Mouse (Mus musculus) left cerebral cortex, postnatal 4 days (tissue): ENCODE measurements around the gene Olfr1416. TPM values are rescaled to one million over a fixed set of nuclear protein-coding genes. Genes with fewer than 3 reads are reported as not detected.
"Not testable (repeated sequence)": the region's sequence is repeated elsewhere in the genome, so short reads cannot be mapped to it uniquely, and the experiment has no call there.

Experiments used
- DNase-seq: peaks from one replicate; pipeline ENCODE4 v3.0.0-alpha.2; 2022
- intact Hi-C: fragments of 180-260 bp; cut with DNase I; formaldehyde crosslinking; loops from one replicate; pipeline ENCODE4 v1.15.1; 2025
- total RNA-seq, 2 experiments: library from RNA; stranded (reverse); gene quantifications; 2 replicates each; pipeline ENCODE4 v1.2.3; 2021

Olfr1416 gene
- total RNA-seq = not detected

DNA sequence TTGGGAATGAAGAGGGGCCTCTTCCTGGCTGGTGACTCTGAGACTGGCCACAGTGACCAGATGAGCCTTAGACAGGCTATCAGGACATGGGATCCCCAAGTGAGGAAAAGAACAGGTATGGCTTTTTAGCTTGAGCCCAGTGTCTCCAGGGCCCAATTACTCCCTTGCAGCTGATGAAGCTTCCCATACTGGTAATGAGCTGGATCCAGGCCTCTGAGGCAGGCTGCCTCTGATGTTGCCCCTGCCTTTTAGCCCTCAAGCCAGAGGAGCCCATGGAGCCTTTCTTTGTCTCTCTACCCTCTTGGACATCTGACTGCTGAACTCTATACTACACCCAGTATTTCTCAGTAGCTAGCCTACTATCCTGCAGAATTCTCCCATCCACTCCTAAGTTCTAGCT, at the start of gene Olfr1416:
Gene Olfr1416 (minus strand): TSS at position 101 of the 400 bp plus-strand sequence.
- intact Hi-C loops = no loop called here
- DNase-seq = no peak

DNA sequence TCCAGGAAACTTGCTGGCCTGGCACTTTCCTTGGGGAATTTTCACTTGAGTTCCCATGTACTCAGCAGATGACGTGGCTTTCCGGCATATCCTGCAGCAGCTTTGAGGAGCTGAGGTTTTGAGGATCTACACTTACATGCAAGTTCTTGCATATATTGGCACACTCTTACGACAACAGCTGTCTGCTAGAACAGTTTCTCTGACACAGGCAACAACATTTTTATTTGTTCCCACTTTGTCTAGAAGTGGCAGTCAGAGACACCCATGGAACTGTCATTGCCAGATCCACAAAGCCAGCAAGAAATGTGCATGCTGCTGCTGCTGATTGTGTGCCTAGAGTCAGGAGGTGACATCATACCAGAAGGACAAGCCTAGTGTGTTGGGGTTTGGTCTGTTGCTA, 38.9 kb upstream of the Olfr1416 start:
- no peak for DNase-seq

DNA sequence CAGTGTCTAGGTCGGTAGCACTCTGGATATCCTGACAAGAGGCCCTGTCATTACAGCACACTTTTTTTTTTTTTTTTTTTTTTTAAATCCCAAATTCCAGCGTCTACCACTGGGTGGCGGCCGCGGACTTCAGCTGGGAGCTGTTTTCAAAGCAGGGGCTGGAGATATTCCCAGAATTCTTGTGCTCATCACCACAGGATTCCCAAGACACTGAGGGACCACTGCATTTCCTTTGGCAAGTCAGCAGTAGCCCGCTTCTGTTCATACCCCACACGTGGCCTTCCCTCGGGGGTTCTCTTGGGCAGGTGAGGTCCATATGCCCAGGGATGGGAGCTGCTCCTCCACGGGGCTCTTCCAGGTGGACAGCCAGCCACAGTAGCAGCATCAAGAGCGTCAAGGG, 36.5 kb upstream of the Olfr1416 start:
- peak; percentile 60 for DNase-seq
- intact Hi-C loops = loop anchor here (5.0 kb wide), 3 partner anchors 91 to 311 kb away; partner anchors contain the start of genes Gpc1 and Otos

More for the DNA sequence above, 38.9 kb upstream of the Olfr1416 start:
- intact Hi-C loops = loop anchor here (5.0 kb wide), 3 partner anchors 89 to 309 kb away; partner anchors contain the start of genes Gpc1 and Otos

DNA sequence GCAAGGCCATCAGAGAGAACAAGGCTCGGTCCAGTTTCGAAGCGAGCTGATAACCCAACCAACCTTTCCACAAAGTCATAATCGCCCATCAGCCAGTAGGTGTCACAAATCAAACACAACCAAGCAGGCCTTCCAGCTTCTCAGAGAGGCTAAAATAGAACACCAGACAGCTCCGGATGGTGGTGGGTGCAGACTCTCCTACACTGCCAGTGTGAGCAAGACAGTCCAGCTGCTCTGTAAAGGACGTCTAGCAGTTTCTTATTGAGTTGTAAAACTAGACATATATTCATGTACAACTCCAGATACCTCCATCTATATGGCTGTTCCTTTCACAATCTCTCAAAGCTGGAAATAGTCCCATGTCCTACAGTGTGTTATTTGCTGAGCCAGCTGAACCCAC, 34.1 kb upstream of the Olfr1416 start:
- intact Hi-C loops = no loop called here

DNA sequence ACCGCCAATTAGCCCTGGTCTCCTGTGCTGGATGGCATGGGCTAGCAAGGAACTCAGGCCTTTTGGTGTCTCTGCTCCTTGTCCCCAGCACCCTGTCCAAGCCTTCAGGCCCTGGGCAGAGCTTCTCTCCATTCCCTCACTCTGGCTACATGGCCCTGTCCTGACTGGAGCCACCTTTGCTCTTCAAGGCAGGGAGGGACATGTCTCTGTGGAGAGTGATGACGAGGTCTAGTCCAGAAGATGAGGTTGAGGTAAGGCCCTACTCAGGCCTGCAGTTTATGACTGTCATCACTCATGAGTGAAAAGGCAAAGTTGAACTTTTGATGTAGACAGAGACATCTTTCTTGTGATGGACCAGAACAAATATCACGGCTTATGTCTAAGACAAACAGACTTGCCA, 33.6 kb upstream of the Olfr1416 start, which contains the start of gene Olfr1414:
Gene Olfr1414 (minus strand): TSS at position 101 of the 400 bp plus-strand sequence.
- no peak for DNase-seq
- intact Hi-C loops = no loop called here

More for the DNA sequence above, 34.1 kb upstream of the Olfr1416 start:
- DNase-seq = no peak

DNA sequence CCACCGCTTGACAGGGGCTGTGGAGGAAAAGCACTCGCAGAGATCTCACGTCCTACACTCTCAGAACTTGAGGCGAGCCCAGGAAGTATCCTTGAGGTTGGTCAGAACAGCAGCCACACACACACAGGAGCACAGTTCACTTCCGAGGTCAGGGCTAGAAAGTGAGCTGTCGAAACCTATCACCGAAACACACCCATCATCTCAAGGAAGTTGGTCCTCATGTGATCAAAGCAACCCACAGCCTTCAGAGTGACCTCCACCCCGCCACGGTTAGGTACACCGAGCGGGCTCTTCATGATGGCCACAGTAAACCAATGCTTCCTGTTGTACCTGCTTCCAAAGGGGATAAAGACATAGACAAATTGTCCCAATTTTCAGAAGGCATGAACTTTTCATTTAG, 30.5 kb upstream of the Olfr1416 start:
- intact Hi-C loops = no loop called here
- no peak for DNase-seq

DNA sequence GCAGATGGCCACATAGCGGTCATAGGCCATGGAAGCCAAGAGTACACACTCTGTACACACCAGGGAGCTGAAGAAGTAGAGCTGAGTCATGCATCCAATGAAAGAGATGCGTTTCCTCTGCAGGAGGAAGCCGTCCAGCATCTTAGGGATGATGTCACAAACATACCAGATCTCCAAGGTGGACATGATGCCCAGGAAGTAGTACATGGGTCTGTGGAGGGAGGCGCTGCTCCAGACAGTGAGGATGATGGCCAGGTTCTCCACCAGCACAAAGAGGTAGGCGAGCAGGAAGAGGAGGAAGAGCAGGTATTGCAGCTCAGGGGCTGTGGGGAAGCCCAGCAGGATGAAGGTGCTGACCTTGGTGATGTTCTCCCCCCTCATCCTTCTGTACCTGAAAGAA, 26.7 kb upstream of the Olfr1416 start:
- intact Hi-C loops, DNase-seq: not testable (repeated sequence)

DNA sequence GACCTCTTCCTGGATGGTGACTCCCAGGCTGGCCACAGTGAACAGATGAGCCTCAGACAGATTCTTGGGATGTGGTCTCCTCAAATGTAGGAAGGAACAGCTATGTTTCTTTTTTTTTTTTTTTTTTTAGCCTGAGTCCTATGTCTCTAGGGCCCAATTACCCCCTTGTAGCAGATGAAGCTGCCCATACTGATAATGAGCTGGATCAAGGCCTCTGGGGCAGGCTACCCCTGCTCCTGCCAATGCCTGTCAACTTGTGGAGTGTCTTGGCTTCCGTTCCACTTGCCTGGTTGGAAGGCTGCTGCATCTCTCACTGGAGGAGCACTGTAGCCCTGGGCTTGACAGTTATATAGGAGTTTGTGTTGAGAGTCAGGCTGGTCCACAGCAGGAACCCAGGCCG, 11.1 kb upstream of the Olfr1416 start, which contains the start of gene Olfr1415:
Gene Olfr1415 (minus strand): TSS at position 101 of the 400 bp plus-strand sequence.
- DNase-seq = no peak
- intact Hi-C loops = no loop called here

DNA sequence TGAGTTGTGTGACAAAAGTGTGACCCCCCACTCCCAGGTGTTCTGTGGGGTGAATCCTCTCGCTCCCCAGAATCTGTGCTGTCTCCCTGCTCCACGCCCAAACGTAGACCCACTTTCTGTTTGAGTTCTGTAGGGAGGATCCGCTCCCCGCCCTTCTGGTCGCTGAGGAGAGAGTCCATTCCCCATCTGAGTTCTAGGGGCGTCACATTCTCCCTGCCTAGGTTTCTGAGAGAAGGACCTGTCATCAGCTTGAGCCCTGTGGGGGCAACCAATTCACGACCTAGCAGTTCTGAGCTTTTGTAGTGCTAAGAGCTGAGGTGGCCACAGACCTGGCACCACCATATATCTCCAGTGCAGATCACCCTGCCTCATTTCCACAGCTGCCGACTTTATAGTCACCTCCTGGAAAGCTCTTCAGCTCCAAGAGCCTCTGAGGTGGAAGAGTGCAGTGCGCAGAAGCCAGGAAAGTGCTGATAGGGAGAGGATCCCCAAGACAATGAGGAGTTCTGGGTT, 10.8 kb downstream of the Olfr1416 start:
- intact Hi-C loops = loop anchor here (5.0 kb wide), 1 partner anchor 138 kb away; no protein-coding TSS in a partner anchor
- no peak for DNase-seq

DNA sequence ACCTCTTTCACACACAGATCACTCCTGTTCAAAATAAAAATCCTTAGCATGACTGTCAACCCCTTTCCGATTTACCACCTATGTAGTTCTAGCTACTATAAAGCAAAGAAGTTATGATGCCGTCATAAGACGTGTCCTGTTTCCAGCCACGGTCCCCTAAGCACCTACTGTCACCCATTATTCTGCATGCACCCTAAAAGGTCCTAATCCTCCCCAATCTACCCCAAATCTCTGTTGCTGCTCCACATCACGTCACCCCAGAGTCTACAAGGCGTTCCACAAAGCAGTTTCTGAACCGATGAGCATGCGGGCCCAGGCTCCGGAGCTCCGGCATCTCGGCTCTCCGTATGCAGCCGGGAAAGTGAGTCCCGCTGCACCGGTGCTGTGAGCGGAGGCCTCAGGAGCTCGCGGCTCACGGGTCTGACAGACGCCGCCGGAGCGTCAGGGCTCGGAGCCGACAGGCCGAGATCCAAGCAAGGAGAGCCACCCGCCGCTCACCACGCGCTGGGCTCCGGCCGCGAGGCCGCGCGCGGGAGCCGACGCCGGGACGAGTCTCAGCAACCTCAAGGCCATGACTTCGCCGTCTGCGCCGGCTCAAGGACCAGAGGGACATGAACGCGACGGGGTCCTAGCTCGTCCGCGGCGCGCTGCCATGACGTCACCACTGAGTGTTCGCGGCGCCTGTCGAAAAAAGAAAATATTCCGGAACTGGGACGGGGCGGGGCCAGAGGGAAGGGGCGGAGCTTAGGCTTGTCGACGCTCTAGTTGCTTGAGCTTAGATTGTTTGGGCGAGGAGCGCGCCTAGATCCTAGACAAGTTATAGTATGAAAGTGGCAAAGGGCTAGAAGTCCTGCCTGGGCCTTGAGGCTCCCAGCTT, 11.5 kb downstream of the Olfr1416 start, which contains the start of gene Ndufa10:
Gene Ndufa10 (minus strand): TSS at position 696 of the 877 bp plus-strand sequence.
- peak; percentile 95 for DNase-seq
- intact Hi-C loops = loop anchor here (5.0 kb wide), 1 partner anchor 139 kb away; no protein-coding TSS in a partner anchor

DNA sequence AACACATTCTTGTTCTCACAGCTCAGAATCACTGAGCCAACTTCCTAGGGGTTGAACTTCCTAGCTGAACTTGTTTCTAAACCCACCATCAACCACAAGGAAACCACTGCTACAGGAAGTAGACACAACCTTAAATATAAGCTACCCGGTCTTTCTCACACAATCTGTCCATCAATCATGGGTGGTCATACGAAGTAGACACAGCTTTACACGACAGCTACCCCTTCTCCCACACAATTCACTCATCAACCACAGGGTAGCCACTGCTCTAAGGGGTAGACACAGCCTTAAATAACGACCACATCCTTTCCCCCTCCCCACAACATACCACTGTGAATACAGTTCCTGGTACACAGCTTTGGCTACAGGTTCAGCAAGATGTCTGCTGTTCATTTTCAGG, 16.0 kb downstream of the Olfr1416 start:
- intact Hi-C loops = loop anchor here (10.0 kb wide), 1 partner anchor 924 kb away; the partner anchor contains the start of gene Asb1
- DNase-seq = no peak

DNA sequence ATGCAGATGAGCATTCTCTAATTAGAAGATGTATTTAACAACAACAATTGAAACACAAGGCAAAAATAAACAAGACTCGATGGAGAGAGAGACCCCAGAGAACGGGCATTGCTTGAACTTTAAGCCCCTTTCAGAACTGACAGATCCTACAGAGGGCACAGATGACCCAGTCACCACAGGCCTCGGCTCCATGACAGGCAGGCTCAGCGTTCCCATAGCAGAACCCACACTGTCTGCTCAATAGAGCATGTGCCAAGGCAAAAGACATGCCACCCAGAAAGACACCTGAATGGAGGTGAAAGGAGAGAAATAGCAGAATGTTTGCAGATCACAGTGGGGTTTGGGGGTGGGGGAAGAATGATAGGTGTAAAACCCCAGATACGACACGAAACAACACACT, 26.5 kb downstream of the Olfr1416 start:
- intact Hi-C loops = no loop called here
- DNase-seq = no peak

DNA sequence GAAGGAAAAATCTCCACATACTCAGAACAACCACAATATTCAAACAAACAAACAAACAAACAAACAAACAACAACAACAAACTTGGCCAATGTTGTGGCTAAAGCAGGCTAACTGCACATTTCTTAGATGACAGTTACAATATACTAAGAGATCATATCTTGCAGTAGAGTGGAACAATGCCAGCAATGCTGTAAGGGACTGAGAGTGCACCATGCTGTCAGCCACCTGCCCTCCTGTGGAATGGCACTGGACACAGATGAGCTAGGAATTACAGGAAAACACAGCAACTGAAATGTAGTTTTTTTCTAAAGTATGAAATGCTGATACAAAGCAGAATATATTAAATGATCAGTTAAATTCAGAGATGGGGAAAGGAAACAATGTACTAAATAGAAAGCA, 27.2 kb downstream of the Olfr1416 start:
- DNase-seq = no peak
- intact Hi-C loops = no loop called here

DNA sequence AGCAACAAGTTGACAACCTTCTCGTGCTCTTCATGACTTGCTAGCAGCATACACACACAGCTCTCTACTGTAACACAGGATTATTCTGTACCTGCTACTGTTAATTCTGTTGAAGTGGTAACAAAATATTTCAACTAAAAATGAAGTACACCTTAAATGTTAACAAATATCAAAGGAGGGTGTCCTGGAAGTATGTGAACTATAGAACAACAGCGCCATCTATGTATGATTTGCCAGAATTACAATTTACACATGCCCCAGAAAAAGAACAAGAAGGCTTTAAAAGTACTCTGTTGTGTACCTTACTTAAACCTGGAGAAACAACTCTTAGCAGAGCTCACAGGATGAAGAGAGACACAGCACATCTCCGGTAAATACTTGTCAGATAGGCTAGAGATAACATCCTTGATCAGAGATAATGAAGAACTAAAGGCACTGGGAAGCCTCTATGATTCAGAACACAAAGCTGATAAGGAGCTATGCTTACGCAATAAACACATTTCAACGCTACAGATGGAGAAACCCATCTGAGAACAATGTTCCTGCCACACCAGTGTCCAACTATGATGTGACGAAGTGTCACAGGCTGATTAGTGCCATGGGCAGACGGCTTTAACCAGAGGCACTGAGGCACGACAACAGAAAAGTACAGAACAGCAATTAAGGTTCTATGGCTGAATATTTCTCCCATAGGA, 31.0 kb downstream of the Olfr1416 start:
- DNase-seq = no peak
- intact Hi-C loops = loop anchor here (5.0 kb wide), 2 partner anchors 277 to 477 kb away; no protein-coding TSS in a partner anchor

DNA sequence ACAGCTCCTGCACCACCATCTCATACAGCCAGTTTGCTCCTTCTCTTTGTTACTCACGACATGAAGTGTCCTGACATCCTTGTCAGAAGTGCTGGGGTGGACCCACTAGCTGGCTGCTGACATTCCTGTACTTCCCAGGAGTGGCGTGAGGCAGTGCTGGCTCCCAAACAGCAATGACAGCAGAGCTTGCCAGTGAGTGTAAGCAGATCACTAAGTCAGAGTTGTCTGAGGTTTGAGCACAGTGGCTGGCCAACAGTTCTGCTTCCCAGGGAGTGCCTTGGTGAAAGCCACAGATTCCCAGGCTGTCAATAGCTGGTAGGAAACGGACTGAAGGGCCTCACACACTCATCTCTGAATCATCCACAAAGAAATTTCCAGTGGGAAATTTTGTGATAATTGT, 36.6 kb downstream of the Olfr1416 start:
- intact Hi-C loops = no loop called here
- DNase-seq = no peak

DNA sequence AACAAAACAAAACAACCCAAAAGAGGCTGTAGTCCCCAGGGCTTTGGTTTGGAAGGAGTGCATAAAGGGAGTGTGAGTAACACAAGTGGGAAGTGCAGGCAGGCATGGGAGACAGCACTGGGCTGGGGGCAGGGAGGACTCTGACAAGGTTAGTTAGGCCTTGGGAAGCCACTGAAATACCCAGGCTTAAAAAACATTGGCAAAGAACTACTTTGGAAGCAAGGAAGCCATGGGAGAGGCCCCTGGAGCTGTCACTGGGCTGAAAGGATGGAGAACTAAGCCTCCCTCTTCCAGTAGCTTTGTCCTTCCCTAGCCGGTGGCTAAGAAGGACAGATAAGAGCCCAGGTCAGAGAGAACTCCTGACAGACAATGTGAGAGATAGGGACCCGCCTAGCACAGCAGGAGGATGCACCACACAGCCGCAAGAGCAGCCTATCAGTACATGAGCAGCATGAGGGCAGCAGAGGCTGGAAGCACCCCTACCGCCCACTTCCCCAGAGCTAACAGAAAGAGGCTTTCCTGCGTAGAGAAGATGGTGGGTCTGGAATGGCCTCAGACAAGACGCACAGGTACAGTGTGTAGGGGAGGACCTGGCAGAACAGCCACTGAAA, 43.4 kb downstream of the Olfr1416 start:
- intact Hi-C loops = no loop called here
- DNase-seq = no peak

DNA sequence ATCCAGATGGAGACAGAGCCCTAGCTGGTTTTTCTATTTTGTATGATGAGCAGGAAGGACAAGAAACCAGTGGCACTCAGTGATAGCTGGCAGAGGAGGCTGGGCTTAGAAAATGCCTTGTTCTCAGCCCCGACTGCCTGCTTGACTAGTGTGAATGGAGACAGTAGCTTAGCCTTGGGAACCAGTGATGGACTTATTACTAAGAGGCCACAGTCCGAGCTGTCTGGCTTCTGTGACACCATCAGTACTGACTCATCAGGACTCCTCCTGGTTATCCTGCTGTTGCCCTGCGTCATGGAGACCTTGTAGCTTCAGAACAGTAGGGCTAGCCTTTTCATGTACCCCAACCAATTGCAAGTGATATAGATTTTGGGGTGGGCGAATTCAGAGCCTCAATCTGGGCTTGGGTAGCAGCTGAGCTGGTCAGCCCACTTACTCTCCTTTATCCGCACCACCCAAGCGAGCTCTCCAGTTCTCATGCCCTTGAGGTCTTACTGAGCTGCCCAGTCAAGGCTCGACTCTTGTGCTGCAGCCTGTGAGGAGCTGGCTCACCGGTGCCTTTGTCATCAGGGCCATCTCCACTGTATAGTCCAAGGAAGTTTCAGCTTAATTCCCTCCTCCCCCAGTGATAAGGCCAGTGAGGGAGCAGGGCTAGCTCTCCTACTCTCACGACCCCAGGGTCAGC, 44.7 kb downstream of the Olfr1416 start:
- intact Hi-C loops = no loop called here

DNA sequence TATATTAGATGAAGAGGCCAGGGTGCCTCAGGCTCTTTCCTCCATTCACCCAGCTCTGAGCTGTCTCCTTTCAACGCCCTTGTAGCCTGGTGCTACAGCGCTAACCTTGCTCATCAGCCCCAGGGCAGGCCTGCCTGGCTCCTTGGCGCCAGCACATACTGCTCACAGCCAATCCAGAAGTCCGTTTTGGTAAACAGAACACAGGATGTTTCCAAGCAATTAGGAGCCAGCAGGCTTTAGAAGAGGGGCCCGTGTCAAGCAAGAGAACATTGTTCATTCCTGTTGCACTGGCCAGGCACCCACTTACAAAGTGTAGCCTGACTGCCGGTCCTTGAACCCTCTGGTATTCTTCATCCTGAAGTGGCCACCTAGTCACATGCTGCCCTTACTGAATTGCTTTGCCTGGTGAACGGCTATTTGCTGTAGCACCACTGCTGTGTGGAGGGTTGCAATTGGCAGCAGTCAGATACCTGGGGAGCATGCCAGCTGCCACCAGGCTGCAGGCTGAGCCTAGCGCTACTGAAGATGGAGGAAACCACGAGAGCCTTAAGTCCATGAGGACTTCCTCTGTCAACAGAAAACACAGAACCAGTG, 47.1 kb downstream of the Olfr1416 start:
- intact Hi-C loops = no loop called here
- peak; percentile 82 for DNase-seq

More for the DNA sequence above, 44.7 kb downstream of the Olfr1416 start:
- DNase-seq = no peak

DNA sequence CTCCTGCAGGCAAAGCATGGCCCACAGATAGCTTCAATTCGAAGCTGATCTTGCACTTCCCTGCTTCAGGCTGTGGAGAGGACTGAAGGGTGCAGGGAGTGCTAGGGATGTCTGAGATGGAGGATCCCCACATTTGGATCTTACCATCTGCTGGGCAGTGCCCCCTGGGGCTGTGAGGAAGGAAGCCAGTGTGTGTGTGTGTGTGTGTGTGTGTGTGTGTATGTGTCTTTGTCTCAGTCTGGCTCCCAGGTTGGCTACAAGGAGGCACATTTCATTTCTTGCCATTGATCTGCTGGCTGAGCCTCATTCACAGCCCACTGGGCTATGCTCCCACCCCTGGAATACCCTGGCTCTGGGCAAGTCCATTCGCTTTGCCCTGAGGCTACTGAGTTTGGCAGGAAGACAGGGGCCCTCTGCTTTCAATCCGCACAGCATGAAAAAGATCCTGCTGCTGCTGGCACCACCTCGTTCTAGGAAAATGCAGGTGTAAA, 48.0 kb downstream of the Olfr1416 start:
- intact Hi-C loops = no loop called here
- peak; percentile 70 for DNase-seq
